Comparison of ENCODE assay signal across 26 mouse cellular contexts in genomic region chr6:108832989-108833388, GRCm38 (mm10). TPM values are rescaled to one million over a fixed set of nuclear protein-coding genes. Genes with fewer than 3 reads are reported as not detected.
DNase-seq lines count a peak whose midpoint lies in the region; ATAC-seq and TF ChIP-seq lines count a peak whose summit lies in the region.
"Had no signal": no experiment of that assay in that cellular context is flagged by ENCODE, and none has a peak within 500 bp of the region (broad histone marks: within the 10 kb centered on the region; RNA-seq: fewer than 3 reads in every experiment).

No protein-coding gene starts in this region.

- H3K4me2 ChIP-seq in liver, embryonic 12.5 days = no peak overlapping the region
- H3K4me2 ChIP-seq in liver, postnatal 0 days (ENCODE audit: low read depth, low read length) = no peak overlapping the region
- H3K4me2 ChIP-seq: embryonic facial prominence, embryonic 13.5 days; forebrain, embryonic 13.5 days; heart, embryonic 15.5 days; hindbrain, embryonic 14.5 days; lung, embryonic 15.5 days; midbrain, embryonic 11.5 days had no signal

- no peaks in the 10 kb centered on the region for H3K27me3 ChIP-seq in liver, adult 2 months (ENCODE audit: control insufficient read depth, insufficient read depth, low read length)
- H3K27me3 ChIP-seq in liver, embryonic 12.5 days (replicated peaks) = no peaks in the 10 kb centered on the region
- H3K27me3 ChIP-seq in G1E (ENCODE audit: insufficient read depth, low read length) = no peaks in the 10 kb centered on the region
- no peaks in the 10 kb centered on the region for H3K27me3 ChIP-seq in liver, postnatal 0 days (ENCODE audit: insufficient read depth, low read length)
- H3K27me3 ChIP-seq: embryonic facial prominence, embryonic 13.5 days; forebrain, embryonic 13.5 days; heart, embryonic 15.5 days; lung, embryonic 15.5 days had no signal

- peaks cover 44% of the 10 kb centered on the region for H3K4me1 ChIP-seq in liver, adult 2 months (ENCODE audit: control insufficient read depth, insufficient read depth, low read length)
- H3K4me1 ChIP-seq in liver, embryonic 12.5 days = peaks cover 72% of the 10 kb centered on the region
- peaks cover 69% of the 10 kb centered on the region for H3K4me1 ChIP-seq in G1E (ENCODE audit: insufficient read depth, low read depth, low read length)
- peaks cover 74% of the 10 kb centered on the region for H3K4me1 ChIP-seq in liver, postnatal 0 days (ENCODE audit: insufficient read depth)

- no peak overlapping the region for H3K4me3 ChIP-seq in liver, adult 2 months (ENCODE audit: insufficient read depth, low read depth, low read length)
- no peak overlapping the region for H3K4me3 ChIP-seq in liver, embryonic 12.5 days
- H3K4me3 ChIP-seq in G1E (ENCODE audit: low read depth, low read length) = no peak overlapping the region
- H3K4me3 ChIP-seq in liver, postnatal 0 days (ENCODE audit: low read depth, low read length) = no peak overlapping the region
- H3K4me3 ChIP-seq: embryonic facial prominence, embryonic 13.5 days; forebrain, embryonic 13.5 days; gastrocnemius, adult 2 months; heart, embryonic 15.5 days; limb, embryonic 10.5 days; lung, embryonic 15.5 days had no signal

- no peak for TF ChIP-seq CTCF in liver, adult 2 months (IDR thresholded peaks at IDR 0.05; ENCODE audit: low read depth, low read length)
- TF ChIP-seq CTCF in G1E (IDR thresholded peaks at IDR 0.05; ENCODE audit: low read depth, low read length) = no peak
- TF ChIP-seq CTCF in liver, postnatal 0 days (IDR thresholded peaks at IDR 0.05; ENCODE audit: low read depth) = no peak

- TF ChIP-seq POLR2A in liver, adult 2 months (IDR thresholded peaks at IDR 0.05; ENCODE audit: extremely low read depth, insufficient read depth, low read length) = no peak

- no peak overlapping the region; the same call in 1 of the 2 replicates for H3K9ac ChIP-seq in liver, adult 2 months (ENCODE audit: low read depth, low read length)
- H3K9ac ChIP-seq in liver, embryonic 12.5 days = no peak overlapping the region
- no peak overlapping the region for H3K9ac ChIP-seq in liver, postnatal 0 days (replicated peaks)
- H3K9ac ChIP-seq: embryonic facial prominence, embryonic 13.5 days; forebrain, embryonic 13.5 days; heart, embryonic 15.5 days; hindbrain, embryonic 14.5 days; liver, embryonic 14.5 days; lung, embryonic 15.5 days had no signal

- no peak for TF ChIP-seq EP300 in liver, postnatal 0 days (IDR thresholded peaks at IDR 0.05; ENCODE audit: low read depth)

- no peaks in the 10 kb centered on the region for H3K9me3 ChIP-seq in liver, embryonic 12.5 days (replicated peaks)
- H3K9me3 ChIP-seq in G1E (replicated peaks) = no peaks in the 10 kb centered on the region
- H3K9me3 ChIP-seq in liver, postnatal 0 days (ENCODE audit: low read length) = no peaks in the 10 kb centered on the region
- H3K9me3 ChIP-seq: embryonic facial prominence, embryonic 13.5 days; forebrain, embryonic 13.5 days; heart, embryonic 15.5 days; limb, embryonic 10.5 days; lung, embryonic 15.5 days had no signal

- H3K27ac ChIP-seq in liver, adult 2 months (replicated peaks; ENCODE audit: insufficient read depth, low read depth, low read length) = no peak overlapping the region
- no peak overlapping the region for H3K27ac ChIP-seq in liver, embryonic 12.5 days
- H3K27ac ChIP-seq in liver, postnatal 0 days (ENCODE audit: low read depth) = 0 out of 2 replicates have a peak overlapping the region, but pooled peaks have one; percentile 46
- H3K27ac ChIP-seq: embryonic facial prominence, embryonic 13.5 days; forebrain, embryonic 13.5 days; gastrocnemius, adult 2 months; heart, embryonic 15.5 days; hindbrain, embryonic 14.5 days; limb, embryonic 10.5 days; liver, embryonic 14.5 days; lung, embryonic 15.5 days had no signal

- peak; percentile 61 for DNase-seq in liver, adult 2 months (ENCODE audit: extremely low read depth, low read depth, low spot score)
- DNase-seq in 416B (ENCODE audit: low read depth) (peak; percentile 89), G1E (ENCODE audit: low spot score) (no peak)
- DNase-seq in liver, postnatal 0 days = no peak
- no peak for DNase-seq in frontal cortex, adult 2 months (ENCODE audit: extremely low spot score in 1 of 2, low spot score in 1 of 2)
- DNase-seq in heart, postnatal 36 days = no peak
- DNase-seq in urinary bladder, postnatal 14 days (ENCODE audit: low spot score) = no peak
- DNase-seq: adrenal gland, adult 8-10 months; cerebellum, adult 18-20 months; cerebellum, postnatal 14 days; embryo, embryonic 11 days; gastrocnemius, adult 2 months; heart, postnatal 4 days; kidney, adult 2 months; kidney, postnatal 10 days; lung, postnatal 4 days; right cerebral cortex, postnatal 14 days had no signal

- WGBS in liver, adult 2 months = 11% methylated on average over 6 of the region's 6 CpGs
- 22% methylated on average over 6 of the region's 6 CpGs for WGBS in liver, embryonic 12.5 days (ENCODE audit: insufficient replicate concordance)
- 27% methylated on average over 6 of the region's 6 CpGs for WGBS in liver, postnatal 0 days (ENCODE audit: insufficient replicate concordance)

- intact Hi-C loops in heart, postnatal 36 days (cut with DNase I) = no loop called here

- no peak for ATAC-seq in liver, embryonic 12.5 days
- peak; percentile 29 for ATAC-seq in G1E (ENCODE audit: extremely low read depth, insufficient number of reproducible peaks, low FRiP score, poor library complexity, severe bottlenecking)
- ATAC-seq in liver, postnatal 0 days = no peak
- ATAC-seq: forebrain, embryonic 13.5 days had no signal

- H3K79me2 ChIP-seq in liver, adult 2 months (ENCODE audit: control insufficient read depth, insufficient read depth, low read length) = peaks cover 43% of the 10 kb centered on the region; the same call in 1 of the 2 replicates

- peaks cover 8% of the 10 kb centered on the region for H3K36me3 ChIP-seq in liver, adult 2 months (ENCODE audit: control insufficient read depth, insufficient read depth, low read length)
- peaks cover 11% of the 10 kb centered on the region; the same call in 1 of the 2 replicates for H3K36me3 ChIP-seq in liver, embryonic 12.5 days
- peaks cover 59% of the 10 kb centered on the region for H3K36me3 ChIP-seq in G1E (replicated peaks)
- H3K36me3 ChIP-seq in liver, postnatal 0 days (replicated peaks; ENCODE audit: insufficient read depth, low read length) = peaks cover 9% of the 10 kb centered on the region
- H3K36me3 ChIP-seq: heart, embryonic 15.5 days; lung, embryonic 15.5 days had no signal

RNA-seq across cellular contexts. Expression of gene Edem1, which starts 4.5 kb away (rescaled TPM):
- 102 and 109 TPM in 2 replicates for total RNA-seq in liver, adult 2 months (2014; rRNA removed)
- polyA plus RNA-seq in liver, adult 2 months (2012; rRNA removed) = 58.3 and 63.1 TPM in 2 replicates
- polyA plus RNA-seq in liver, embryonic 12.5 days (2016; fragmentation: Nextera tagmentation; extraction: Ambion mirVana) = 30.8 TPM in 2 replicates
- total RNA-seq in G1E (2014; fragmentation: Nextera tagmentation) (58.4 and 66.1 TPM in 2 replicates), G1E (2017) (79.5 and 84.2 TPM in 2 replicates)
- 9.6 and 10.3 TPM in 2 replicates for polyA plus RNA-seq in G1E (2012)
- polyA plus RNA-seq in liver, postnatal 0 days (2015; fragmentation: Nextera tagmentation; extraction: Ambion mirVana) = 23.1 and 25.7 TPM in 2 replicates
- polyA plus RNA-seq in frontal cortex, adult 2 months (2012; rRNA removed) = 11.6 TPM in 2 replicates
- 10 to 100 TPM; 10.6 to 12.4 TPM for total RNA-seq in heart, postnatal 36 days (2021)

RNA-seq across cellular contexts. Expression of gene Arl8b, which starts 50.1 kb away (rescaled TPM):
- 24.2 and 27.7 TPM in 2 replicates for total RNA-seq in liver, adult 2 months (2014; rRNA removed)
- 8.9 and 10.3 TPM in 2 replicates for polyA plus RNA-seq in liver, adult 2 months (2012; rRNA removed)
- 48.1 and 49.1 TPM in 2 replicates for polyA plus RNA-seq in liver, embryonic 12.5 days (2016; fragmentation: Nextera tagmentation; extraction: Ambion mirVana)
- total RNA-seq in G1E (2014; fragmentation: Nextera tagmentation) = 400 and 537 TPM in 2 replicates
- 168 and 207 TPM in 2 replicates for total RNA-seq in G1E (2017)
- 18.8 and 20.9 TPM in 2 replicates for polyA plus RNA-seq in G1E (2012)
- 33.2 and 34.5 TPM in 2 replicates for polyA plus RNA-seq in liver, postnatal 0 days (2015; fragmentation: Nextera tagmentation; extraction: Ambion mirVana)
- 78.8 and 80.1 TPM in 2 replicates for polyA plus RNA-seq in frontal cortex, adult 2 months (2012; rRNA removed)
- total RNA-seq in heart, postnatal 36 days (2021) = 10 to 100 TPM; 92.3 to 95.7 TPM

Comparison
In these comparisons a context has a peak if more than half of its experiments do, and no peak if none do; other contexts are left out.
1. DNase-seq: peak in liver, adult 2 months (single experiment) and 416B (single experiment); none in G1E (single experiment), liver, postnatal 0 days (single experiment), frontal cortex, adult 2 months (0 of 2), heart, postnatal 36 days (0 of 2) and urinary bladder, postnatal 14 days (single experiment).